In genomic region chr5:112179213-112180057, GRCm38 (mm10) we compare ENCODE assay signal across 8 mouse cellular contexts.
DNase-seq lines count a peak whose midpoint lies in the region; ATAC-seq lines count a peak whose summit lies in the region.

No protein-coding gene starts in this region.

- peaks cover 30% of the 10 kb centered on the region for H3K27me3 ChIP-seq in heart, embryonic 14.5 days (ENCODE audit: control insufficient read depth, insufficient read depth, low read length)
- H3K27me3 ChIP-seq in limb, embryonic 12.5 days = peaks cover 43% of the 10 kb centered on the region
- no peaks in the 10 kb centered on the region for H3K27me3 ChIP-seq in midbrain, embryonic 13.5 days

- H3K4me3 ChIP-seq in heart, embryonic 14.5 days (ENCODE audit: control insufficient read depth in 1 of 2, insufficient read depth in 1 of 2, low read depth in 1 of 2, low read length in 2 of 2) = peak overlapping the region; percentile 16 to 18; a peak in 2 of 4 replicates
- peak overlapping the region; percentile 29 for H3K4me3 ChIP-seq in limb, embryonic 12.5 days (replicated peaks)
- H3K4me3 ChIP-seq in midbrain, embryonic 13.5 days (replicated peaks) = peak overlapping the region; percentile 18

- WGBS in heart, embryonic 14.5 days = 9% methylated on average over 25 of the region's 25 CpGs
- 19% methylated on average over 25 of the region's 25 CpGs for WGBS in limb, embryonic 12.5 days
- WGBS in midbrain, embryonic 13.5 days = 26% methylated on average over 25 of the region's 25 CpGs

- peak overlapping the region; percentile 57 for H3K4me2 ChIP-seq in heart, embryonic 14.5 days (ENCODE audit: low read length)
- H3K4me2 ChIP-seq in limb, embryonic 12.5 days = peak overlapping the region; percentile 51
- H3K4me2 ChIP-seq in midbrain, embryonic 13.5 days (replicated peaks) = peak overlapping the region; percentile 37

- H3K9me3 ChIP-seq in heart, embryonic 14.5 days (ENCODE audit: control insufficient read depth, low read length) = no peaks in the 10 kb centered on the region
- no peaks in the 10 kb centered on the region for H3K9me3 ChIP-seq in limb, embryonic 12.5 days
- H3K9me3 ChIP-seq in midbrain, embryonic 13.5 days = no peaks in the 10 kb centered on the region

- no peaks in the 10 kb centered on the region for H3K36me3 ChIP-seq in heart, embryonic 14.5 days (ENCODE audit: control insufficient read depth, insufficient read depth, low read length)
- H3K36me3 ChIP-seq in limb, embryonic 12.5 days = no peaks in the 10 kb centered on the region
- H3K36me3 ChIP-seq in midbrain, embryonic 13.5 days = no peaks in the 10 kb centered on the region

- no peak overlapping the region for H3K27ac ChIP-seq in heart, embryonic 14.5 days (replicated peaks in 1 of 2; ENCODE audit: control insufficient read depth in 1 of 2, insufficient read depth in 1 of 2, low read depth in 2 of 2, low read length in 2 of 2)
- H3K27ac ChIP-seq in limb, embryonic 12.5 days = no peak overlapping the region
- no peak overlapping the region for H3K27ac ChIP-seq in midbrain, embryonic 13.5 days

- DNase-seq in adrenal gland, postnatal 14 days = peak; percentile 44
- DNase-seq in adrenal gland, adult 18-20 months (ENCODE audit: low spot score in 2 of 2) = no peak
- peak; percentile 26 for DNase-seq in 3T3-L1 (ENCODE audit: low read depth, low spot score)
- peak; percentile 83 for DNase-seq in embryo, embryonic 10 days (ENCODE audit: low spot score)
- DNase-seq in thymus, postnatal 0 days (ENCODE audit: low spot score) = peak; percentile 66

- no peak for ATAC-seq in heart, embryonic 14.5 days (ENCODE audit: insufficient number of reproducible peaks, insufficient read depth, low FRiP score, low read depth)
- ATAC-seq in limb, embryonic 12.5 days (ENCODE audit: insufficient number of reproducible peaks, insufficient read depth, low FRiP score, low TSS enrichment, low read depth) = no peak
- ATAC-seq in midbrain, embryonic 13.5 days = no peak

- no peaks in the 10 kb centered on the region; a peak in 1 of 4 replicates for H3K4me1 ChIP-seq in heart, embryonic 14.5 days (ENCODE audit: control insufficient read depth in 2 of 2, insufficient read depth in 2 of 2, low read length in 2 of 2)
- peaks cover 6% of the 10 kb centered on the region for H3K4me1 ChIP-seq in limb, embryonic 12.5 days (replicated peaks)
- peaks cover 17% of the 10 kb centered on the region for H3K4me1 ChIP-seq in midbrain, embryonic 13.5 days (replicated peaks)

- H3K9ac ChIP-seq in heart, embryonic 14.5 days (ENCODE audit: low read length) = no peak overlapping the region
- no peak overlapping the region for H3K9ac ChIP-seq in limb, embryonic 12.5 days (replicated peaks)
- H3K9ac ChIP-seq in midbrain, embryonic 13.5 days (replicated peaks) = 0 out of 2 replicates have a peak overlapping the region, but pooled peaks have one; percentile 10

Comparison
In these comparisons a context has a peak if more than half of its experiments do, and no peak if none do; other contexts are left out.
1. DNase-seq: peak in adrenal gland, postnatal 14 days (single experiment), 3T3-L1 (single experiment), embryo, embryonic 10 days (single experiment) and thymus, postnatal 0 days (single experiment); none in adrenal gland, adult 18-20 months (0 of 2).
2. Peak in every context shown above with its lines, with median percentiles within 50 percentile points of each other: H3K4me2 ChIP-seq and H3K4me3 ChIP-seq.